Mouse (Mus musculus): ENCODE data around the gene Spata31d1a. TPM values are rescaled to one million over a fixed set of nuclear protein-coding genes. Genes with fewer than 3 reads are reported as not detected.
A peak's percentile ranks its signal among the peaks of the same experiment; 100 is the strongest.

Gene Spata31d1a
- polyA plus RNA-seq, 1 experiment from 2014 or later = 0.17 TPM

- H3K27me3 ChIP-seq = no peaks in the 10 kb centered on the region
- ATAC-seq (ENCODE audit: low FRiP score) = peak; percentile 85
- peak within 1 kb of the TSS; percentile 75 for H3K4me3 ChIP-seq (replicated peaks)
- under 1% methylated on average over 58 of the region's 61 CpGs for WGBS
- H3K4me1 ChIP-seq = peaks cover 23% of the 10 kb centered on the region
- peak within 1 kb of the TSS; percentile 64 for H3K4me2 ChIP-seq
- H3K9me3 ChIP-seq = no peaks in the 10 kb centered on the region
- H3K9ac ChIP-seq = peak within 1 kb of the TSS; percentile 90
- H3K27ac ChIP-seq = peak within 1 kb of the TSS; percentile 88
- H3K36me3 ChIP-seq (replicated peaks) = no peaks in the 10 kb centered on the region; the same call in 1 of the 2 replicates
These were observed 34.7 kb downstream of the Spata31d1a start, which contains the start of gene Golm1 for GRCm38 (mm10) chr13:59675151-59676011. TSS of gene Golm1 (minus strand) at chr13:59675811.

GRCm38 (mm10) chr13:59674761-59675150, 35.4 kb downstream of the Spata31d1a start:
- Histone ChIP-seq H3K4me3 (replicated peaks) (peak overlapping the region; percentile 75), H3K36me3 (replicated peaks) (no peaks in the 10 kb centered on the region; the same call in 1 of the 2 replicates), H3K9ac (peak overlapping the region; percentile 90), H3K4me1 (peaks cover 23% of the 10 kb centered on the region), H3K9me3 (no peaks in the 10 kb centered on the region), H3K27ac (peak overlapping the region; percentile 88), H3K27me3 (no peaks in the 10 kb centered on the region), H3K4me2 (peak overlapping the region; percentile 64)
- under 1% methylated on average over 13 of the region's 13 CpGs for WGBS
- no peak for ATAC-seq (ENCODE audit: low FRiP score)

- Histone ChIP-seq H3K27me3 (no peaks in the 10 kb centered on the region), H3K36me3 (replicated peaks) (peaks cover 3% of the 10 kb centered on the region; the same call in 1 of the 2 replicates), H3K4me3 (replicated peaks) (peak overlapping the region; percentile 75), H3K4me1 (peaks cover 23% of the 10 kb centered on the region), H3K9ac (peak overlapping the region; percentile 90), H3K27ac (peak overlapping the region; percentile 88), H3K4me2 (peak overlapping the region; percentile 64), H3K9me3 (no peaks in the 10 kb centered on the region)
- peak; percentile 49; the same call in 1 of the 2 replicates for ATAC-seq (ENCODE audit: low FRiP score)
- 0% methylated on average over 3 of the region's 3 CpGs for WGBS
These were observed 35.9 kb downstream of the Spata31d1a start for GRCm38 (mm10) chr13:59674215-59674614.

GRCm38 (mm10) chr13:59673597-59673996, 36.5 kb downstream of the Spata31d1a start:
- H3K27ac ChIP-seq = peak overlapping the region; percentile 57; the same call in 1 of the 2 replicates
- no peaks in the 10 kb centered on the region for H3K9me3 ChIP-seq
- H3K4me3 ChIP-seq (replicated peaks) = peak overlapping the region; percentile 75
- no peaks in the 10 kb centered on the region for H3K27me3 ChIP-seq
- H3K9ac ChIP-seq = peak overlapping the region; percentile 57
- peaks cover 3% of the 10 kb centered on the region; the same call in 1 of the 2 replicates for H3K36me3 ChIP-seq (replicated peaks)
- H3K4me2 ChIP-seq = peak overlapping the region; percentile 64
- peaks cover 23% of the 10 kb centered on the region for H3K4me1 ChIP-seq
- no peak for ATAC-seq (ENCODE audit: low FRiP score)
- 17% methylated on average over 7 of the region's 7 CpGs for WGBS

- peaks cover 23% of the 10 kb centered on the region for H3K4me1 ChIP-seq
- no peak for ATAC-seq (ENCODE audit: low FRiP score)
- no peak overlapping the region for H3K4me3 ChIP-seq (replicated peaks)
- peaks cover 7% of the 10 kb centered on the region; the same call in 1 of the 2 replicates for H3K36me3 ChIP-seq (replicated peaks)
- H3K27ac ChIP-seq = peak overlapping the region; percentile 36; the same call in 1 of the 2 replicates
- no peak overlapping the region for H3K9ac ChIP-seq
- WGBS = 82% methylated on average over 6 of the region's 6 CpGs
- H3K4me2 ChIP-seq = no peak overlapping the region
- H3K9me3 ChIP-seq = no peaks in the 10 kb centered on the region
- no peaks in the 10 kb centered on the region for H3K27me3 ChIP-seq
These were observed 37.9 kb downstream of the Spata31d1a start for GRCm38 (mm10) chr13:59672248-59672647.

- Histone ChIP-seq H3K27ac (no peak overlapping the region), H3K36me3 (replicated peaks) (peaks cover 13% of the 10 kb centered on the region), H3K9me3 (no peaks in the 10 kb centered on the region), H3K4me2 (no peak overlapping the region), H3K9ac (no peak overlapping the region), H3K27me3 (no peaks in the 10 kb centered on the region), H3K4me1 (peaks cover 23% of the 10 kb centered on the region), H3K4me3 (replicated peaks) (no peak overlapping the region)
- 0 out of 2 replicates have a peak, but pooled peaks have one; percentile 33 for ATAC-seq (ENCODE audit: low FRiP score)
- 64% methylated on average over 2 of the region's 2 CpGs for WGBS
These were observed 38.6 kb downstream of the Spata31d1a start for GRCm38 (mm10) chr13:59671521-59671920.

GRCm38 (mm10) chr13:59669946-59670345, 40.2 kb downstream of the Spata31d1a start:
- peaks cover 28% of the 10 kb centered on the region for H3K36me3 ChIP-seq (replicated peaks)
- no peak overlapping the region for H3K9ac ChIP-seq
- H3K4me2 ChIP-seq = no peak overlapping the region
- H3K27ac ChIP-seq = no peak overlapping the region
- no peak for ATAC-seq (ENCODE audit: low FRiP score)
- H3K27me3 ChIP-seq = no peaks in the 10 kb centered on the region
- H3K4me1 ChIP-seq = peaks cover 23% of the 10 kb centered on the region
- H3K9me3 ChIP-seq = no peaks in the 10 kb centered on the region
- WGBS = 93% methylated on average over 10 of the region's 10 CpGs
- H3K4me3 ChIP-seq (replicated peaks) = no peak overlapping the region

- H3K36me3 ChIP-seq (replicated peaks) = peaks cover 41% of the 10 kb centered on the region
- no peak overlapping the region for H3K9ac ChIP-seq
- H3K9me3 ChIP-seq = no peaks in the 10 kb centered on the region
- H3K27me3 ChIP-seq = no peaks in the 10 kb centered on the region
- no peak for ATAC-seq (ENCODE audit: low FRiP score)
- 84% methylated on average over 11 of the region's 11 CpGs for WGBS
- H3K4me3 ChIP-seq (replicated peaks) = no peak overlapping the region
- H3K27ac ChIP-seq = no peak overlapping the region
- H3K4me2 ChIP-seq = no peak overlapping the region
- H3K4me1 ChIP-seq = peaks cover 17% of the 10 kb centered on the region
These were observed 41.5 kb downstream of the Spata31d1a start for GRCm38 (mm10) chr13:59668501-59669093.

- Histone ChIP-seq H3K4me1 (peaks cover 12% of the 10 kb centered on the region), H3K27ac (no peak overlapping the region), H3K9ac (no peak overlapping the region), H3K9me3 (no peaks in the 10 kb centered on the region), H3K4me3 (replicated peaks) (no peak overlapping the region), H3K4me2 (no peak overlapping the region), H3K36me3 (replicated peaks) (peaks cover 49% of the 10 kb centered on the region), H3K27me3 (no peaks in the 10 kb centered on the region)
- no peak for ATAC-seq (ENCODE audit: low FRiP score)
- WGBS = 89% methylated on average over 5 of the region's 5 CpGs
These were observed 42.4 kb downstream of the Spata31d1a start for GRCm38 (mm10) chr13:59667763-59668162.

GRCm38 (mm10) chr13:59663939-59664712, 46.0 kb downstream of the Spata31d1a start:
- ATAC-seq (ENCODE audit: low FRiP score) = no peak
- no peak overlapping the region for H3K9ac ChIP-seq
- no peak overlapping the region for H3K27ac ChIP-seq
- H3K4me2 ChIP-seq = no peak overlapping the region
- 93% methylated on average over 19 of the region's 19 CpGs for WGBS
- no peaks in the 10 kb centered on the region for H3K27me3 ChIP-seq
- H3K36me3 ChIP-seq (replicated peaks) = peaks cover 82% of the 10 kb centered on the region
- no peaks in the 10 kb centered on the region; the same call in 1 of the 2 replicates for H3K4me1 ChIP-seq
- H3K9me3 ChIP-seq = no peaks in the 10 kb centered on the region
- H3K4me3 ChIP-seq (replicated peaks) = no peak overlapping the region

GRCm38 (mm10) chr13:59661966-59662365, 48.2 kb downstream of the Spata31d1a start:
- Histone ChIP-seq H3K27ac (no peak overlapping the region), H3K36me3 (replicated peaks) (peaks cover 89% of the 10 kb centered on the region), H3K4me1 (peaks cover 12% of the 10 kb centered on the region), H3K9me3 (no peaks in the 10 kb centered on the region), H3K4me3 (replicated peaks) (no peak overlapping the region), H3K27me3 (no peaks in the 10 kb centered on the region), H3K4me2 (no peak overlapping the region), H3K9ac (no peak overlapping the region)
- 98% methylated on average over 12 of the region's 12 CpGs for WGBS
- ATAC-seq (ENCODE audit: low FRiP score) = no peak

GRCm38 (mm10) chr13:59661387-59661786, 48.7 kb downstream of the Spata31d1a start:
- H3K4me2 ChIP-seq = no peak overlapping the region
- H3K9ac ChIP-seq = no peak overlapping the region
- 92% methylated on average over 8 of the region's 8 CpGs for WGBS
- peaks cover 84% of the 10 kb centered on the region for H3K36me3 ChIP-seq (replicated peaks)
- no peaks in the 10 kb centered on the region for H3K27me3 ChIP-seq
- no peaks in the 10 kb centered on the region for H3K9me3 ChIP-seq
- no peak overlapping the region for H3K4me3 ChIP-seq (replicated peaks)
- peaks cover 18% of the 10 kb centered on the region for H3K4me1 ChIP-seq
- ATAC-seq (ENCODE audit: low FRiP score) = no peak
- H3K27ac ChIP-seq = 0 out of 2 replicates have a peak overlapping the region, but pooled peaks have one; percentile 19

All from forebrain, embryonic 12.5 days (tissue).